Mouse (Mus musculus) limb, embryonic 12.5 days (tissue): ENCODE measurements around the gene Zfp609. TPM values are rescaled to one million over a fixed set of nuclear protein-coding genes. Genes with fewer than 3 reads are reported as not detected.
A peak's percentile ranks its signal among the peaks of the same experiment; 100 is the strongest.

ENCODE experiments used
- ATAC-seq: fragments of 200-750 bp; cut with Nextera tagmentation; 2 replicates; pipeline ENCODE4 v1.8.0; 2017; ENCODE audit warnings: low read depth, moderate TSS enrichment; ENCODE audit not compliant: insufficient number of reproducible peaks, insufficient read depth, low FRiP score, low TSS enrichment
- H3K27ac ChIP-seq: fragments of 300-500 bp; sonication (generic); 2 replicates; pipeline ENCODE4 v1.5.1; 2016; ENCODE audit warnings: mild to moderate bottlenecking, moderate library complexity
- H3K27me3 ChIP-seq: fragments of 300-500 bp; sonication (generic); 2 replicates; pipeline ENCODE4 v1.6.1; 2016; ENCODE audit warnings: mild to moderate bottlenecking, moderate library complexity
- H3K36me3 ChIP-seq: fragments of 300-500 bp; sonication (generic); 2 replicates; pipeline ENCODE4 v1.6.1; 2016; ENCODE audit warnings: mild to moderate bottlenecking, moderate library complexity
- H3K4me1 ChIP-seq: fragments of 300-500 bp; sonication (generic); replicated peaks from 2 replicates; pipeline ENCODE4 v1.6.1; 2016
- H3K4me2 ChIP-seq: fragments of 300-500 bp; sonication (generic); 2 replicates; pipeline ENCODE4 v1.6.1; 2016; ENCODE audit warnings: mild to moderate bottlenecking, moderate library complexity
- H3K4me3 ChIP-seq: fragments of 300-500 bp; sonication (generic); replicated peaks from 2 replicates; pipeline ENCODE4 v1.5.1; 2016; ENCODE audit warnings: mild to moderate bottlenecking
- H3K9ac ChIP-seq: fragments of 300-500 bp; sonication (generic); replicated peaks from 2 replicates; pipeline ENCODE4 v1.6.1; 2016; ENCODE audit warnings: mild to moderate bottlenecking, moderate library complexity
- H3K9me3 ChIP-seq: fragments of 300-500 bp; sonication (generic); 2 replicates; pipeline ENCODE4 v1.6.1; 2016; ENCODE audit warnings: mild to moderate bottlenecking, moderate library complexity
- WGBS: fragments of 180-500 bp; shearing (Covaris S2); methylation state at CpG from one replicate; pipeline ENCODE4 v1.1.7; 2016; 5-methylcytosine and 5-hydroxymethylcytosine counted together
- polyA plus RNA-seq: library from polyadenylated mRNA; unstranded; fragments of >200 nt; fragmentation: Nextera tagmentation; extraction: Ambion mirVana; gene quantifications from 2 replicates; pipeline ENCODE4 v1.2.1, GENCODE M21; 2016

Gene Zfp609
- polyA plus RNA-seq, 1 experiment from 2014 or later = 9.3 TPM

- H3K9me3 ChIP-seq = peaks cover 3% of the 10 kb centered on the region; the same call in 1 of the 2 replicates
- H3K36me3 ChIP-seq = peaks cover 22% of the 10 kb centered on the region
- no peak overlapping the region for H3K4me3 ChIP-seq
- WGBS = 77% methylated on average over 2 of the region's 2 CpGs
- H3K4me1 ChIP-seq = 0 out of 2 replicates have a peak, but pooled peaks cover 3% of the 10 kb centered on the region
- H3K4me2 ChIP-seq = no peak overlapping the region
- H3K27me3 ChIP-seq = no peaks in the 10 kb centered on the region
- no peak for ATAC-seq
- H3K27ac ChIP-seq = no peak overlapping the region
- no peak overlapping the region for H3K9ac ChIP-seq
These were observed 14.5 kb downstream of the Zfp609 start for GRCm38 (mm10) chr9:65812841-65813240.

GRCm38 (mm10) chr9:65811784-65812183 is 15.6 kb downstream of the Zfp609 start:
- Histone ChIP-seq H3K4me2 (no peak overlapping the region), H3K4me3 (no peak overlapping the region), H3K4me1 (0 out of 2 replicates have a peak, but pooled peaks cover 3% of the 10 kb centered on the region), H3K27ac (no peak overlapping the region), H3K36me3 (peaks cover 15% of the 10 kb centered on the region), H3K9ac (no peak overlapping the region), H3K9me3 (peaks cover 3% of the 10 kb centered on the region; the same call in 1 of the 2 replicates), H3K27me3 (no peaks in the 10 kb centered on the region)
- WGBS = 73% methylated on average over 1 of the region's 1 CpGs
- ATAC-seq = no peak

- WGBS = 64% methylated on average over 1 of the region's 1 CpGs
- H3K36me3 ChIP-seq = no peaks in the 10 kb centered on the region
- H3K27ac ChIP-seq = no peak overlapping the region
- no peaks in the 10 kb centered on the region for H3K27me3 ChIP-seq
- no peak for ATAC-seq
- H3K4me3 ChIP-seq = no peak overlapping the region
- no peak overlapping the region for H3K9ac ChIP-seq
- no peaks in the 10 kb centered on the region for H3K4me1 ChIP-seq
- H3K4me2 ChIP-seq = no peak overlapping the region
- H3K9me3 ChIP-seq = no peaks in the 10 kb centered on the region
These were observed 19.5 kb downstream of the Zfp609 start for GRCm38 (mm10) chr9:65807818-65808217.

- Histone ChIP-seq H3K9ac (no peak overlapping the region), H3K4me3 (no peak overlapping the region), H3K4me1 (no peaks in the 10 kb centered on the region), H3K27ac (no peak overlapping the region), H3K9me3 (no peaks in the 10 kb centered on the region), H3K4me2 (no peak overlapping the region), H3K36me3 (no peaks in the 10 kb centered on the region), H3K27me3 (no peaks in the 10 kb centered on the region)
- 64% methylated on average over 5 of the region's 5 CpGs for WGBS
- no peak for ATAC-seq
These were observed 20.1 kb downstream of the Zfp609 start for GRCm38 (mm10) chr9:65807251-65807650.

GRCm38 (mm10) chr9:65799770-65800169 is 27.6 kb downstream of the Zfp609 start:
- Histone ChIP-seq H3K4me2 (no peak overlapping the region), H3K36me3 (peaks cover 5% of the 10 kb centered on the region; the same call in 1 of the 2 replicates), H3K27ac (no peak overlapping the region), H3K4me1 (peaks cover 14% of the 10 kb centered on the region), H3K9ac (no peak overlapping the region), H3K27me3 (no peaks in the 10 kb centered on the region), H3K9me3 (no peaks in the 10 kb centered on the region), H3K4me3 (no peak overlapping the region)
- no peak for ATAC-seq
- 58% methylated on average over 4 of the region's 4 CpGs for WGBS

GRCm38 (mm10) chr9:65795651-65796050 is 31.7 kb downstream of the Zfp609 start:
- H3K4me1 ChIP-seq = peaks cover 38% of the 10 kb centered on the region
- H3K9me3 ChIP-seq = no peaks in the 10 kb centered on the region
- no peak overlapping the region for H3K4me2 ChIP-seq
- H3K4me3 ChIP-seq = no peak overlapping the region
- no peak overlapping the region for H3K27ac ChIP-seq
- peaks cover 17% of the 10 kb centered on the region; the same call in 1 of the 2 replicates for H3K36me3 ChIP-seq
- ATAC-seq = no peak
- 79% methylated on average over 2 of the region's 2 CpGs for WGBS
- H3K9ac ChIP-seq = no peak overlapping the region
- H3K27me3 ChIP-seq = no peaks in the 10 kb centered on the region

GRCm38 (mm10) chr9:65794313-65794712 is 33.1 kb downstream of the Zfp609 start:
- WGBS = 37% methylated on average over 7 of the region's 7 CpGs

GRCm38 (mm10) chr9:65793506-65793905 is 33.9 kb downstream of the Zfp609 start:
- Histone ChIP-seq H3K27me3 (no peaks in the 10 kb centered on the region), H3K4me3 (no peak overlapping the region), H3K4me1 (peaks cover 36% of the 10 kb centered on the region), H3K36me3 (peaks cover 17% of the 10 kb centered on the region; the same call in 1 of the 2 replicates), H3K9ac (no peak overlapping the region), H3K4me2 (no peak overlapping the region), H3K9me3 (no peaks in the 10 kb centered on the region), H3K27ac (no peak overlapping the region)
- 82% methylated on average over 3 of the region's 3 CpGs for WGBS
- no peak for ATAC-seq

More at GRCm38 (mm10) chr9:65794313-65794712, 33.1 kb downstream of the Zfp609 start:
- Histone ChIP-seq H3K9me3 (no peaks in the 10 kb centered on the region), H3K27me3 (no peaks in the 10 kb centered on the region), H3K4me2 (peak overlapping the region; percentile 10; the same call in 1 of the 2 replicates), H3K9ac (0 out of 2 replicates have a peak overlapping the region, but pooled peaks have one; percentile 2), H3K4me1 (peaks cover 36% of the 10 kb centered on the region), H3K27ac (peak overlapping the region; percentile 23; the same call in 1 of the 2 replicates), H3K4me3 (no peak overlapping the region), H3K36me3 (peaks cover 17% of the 10 kb centered on the region; the same call in 1 of the 2 replicates)
- no peak for ATAC-seq

GRCm38 (mm10) chr9:65793086-65793485 is 34.3 kb downstream of the Zfp609 start:
- Histone ChIP-seq H3K27ac (no peak overlapping the region), H3K4me2 (no peak overlapping the region), H3K27me3 (no peaks in the 10 kb centered on the region), H3K4me3 (no peak overlapping the region), H3K4me1 (peaks cover 36% of the 10 kb centered on the region), H3K9me3 (no peaks in the 10 kb centered on the region), H3K9ac (no peak overlapping the region), H3K36me3 (peaks cover 17% of the 10 kb centered on the region; the same call in 1 of the 2 replicates)
- ATAC-seq = no peak
- WGBS = 65% methylated on average over 3 of the region's 3 CpGs

GRCm38 (mm10) chr9:65791846-65792245 is 35.5 kb downstream of the Zfp609 start:
- H3K9ac ChIP-seq = no peak overlapping the region
- no peak overlapping the region for H3K4me3 ChIP-seq
- peaks cover 45% of the 10 kb centered on the region for H3K4me1 ChIP-seq
- H3K27ac ChIP-seq = no peak overlapping the region
- no peaks in the 10 kb centered on the region for H3K9me3 ChIP-seq
- H3K27me3 ChIP-seq = no peaks in the 10 kb centered on the region
- no peak overlapping the region for H3K4me2 ChIP-seq
- peaks cover 17% of the 10 kb centered on the region; the same call in 1 of the 2 replicates for H3K36me3 ChIP-seq
- ATAC-seq = no peak

GRCm38 (mm10) chr9:65791106-65791505 is 36.3 kb downstream of the Zfp609 start:
- peaks cover 17% of the 10 kb centered on the region; the same call in 1 of the 2 replicates for H3K36me3 ChIP-seq

GRCm38 (mm10) chr9:65789788-65790187 is 37.6 kb downstream of the Zfp609 start:
- no peaks in the 10 kb centered on the region for H3K9me3 ChIP-seq
- no peak overlapping the region for H3K4me3 ChIP-seq
- peaks cover 12% of the 10 kb centered on the region; the same call in 1 of the 2 replicates for H3K36me3 ChIP-seq
- H3K27ac ChIP-seq = no peak overlapping the region
- H3K9ac ChIP-seq = no peak overlapping the region
- ATAC-seq = no peak
- no peak overlapping the region for H3K4me2 ChIP-seq
- no peaks in the 10 kb centered on the region for H3K27me3 ChIP-seq
- WGBS = 91% methylated on average over 3 of the region's 3 CpGs
- H3K4me1 ChIP-seq = peaks cover 36% of the 10 kb centered on the region

More at GRCm38 (mm10) chr9:65791106-65791505, 36.3 kb downstream of the Zfp609 start:
- Histone ChIP-seq H3K9me3 (no peaks in the 10 kb centered on the region), H3K27ac (no peak overlapping the region), H3K4me3 (no peak overlapping the region), H3K4me2 (no peak overlapping the region), H3K4me1 (peaks cover 45% of the 10 kb centered on the region), H3K27me3 (no peaks in the 10 kb centered on the region), H3K9ac (no peak overlapping the region)
- no peak for ATAC-seq
- 74% methylated on average over 4 of the region's 4 CpGs for WGBS
